Mouse (Mus musculus) MEL (cell line): ENCODE measurements at regions not wholly inside any gene's neighbourhood (a gene's known extent, or its start where the extent isn't known, plus 50 kb on each side); places are given as distances from the start of the nearest gene placed in this dataset.

Experiments
- DNase-seq: peaks from one replicate; pipeline ENCODE4 v3.0.0; 2011; ENCODE audit warnings: low read depth, low spot score
- H3K27ac ChIP-seq: 2 replicates; pipeline ENCODE4 v1.5.1; 2012; ENCODE audit warnings: low read depth, mild to moderate bottlenecking, control low read depth, low read length, moderate library complexity; ENCODE audit not compliant: control insufficient read depth
- H3K27me3 ChIP-seq, 2 experiments: fragments of 150-350 bp in 1 of 2; sonication (generic) in 1 of 2; 2 replicates each; pipeline ENCODE4 v1.6.1; 2012; ENCODE audit warnings: low read length in 2 of 2, mild to moderate bottlenecking in 2 of 2, improper control_type of control experiment in 1 of 2, moderate library complexity in 1 of 2; ENCODE audit not compliant: insufficient read depth in 2 of 2, control insufficient read depth in 1 of 2
- H3K36me3 ChIP-seq, 2 experiments: 2 replicates each; pipeline ENCODE4 v1.6.1; 2012 to 2014; ENCODE audit warnings: low read length in 2 of 2, improper control_type of control experiment in 1 of 2, inconsistent platforms in 1 of 2, mild to moderate bottlenecking in 1 of 2; ENCODE audit not compliant: insufficient read depth in 2 of 2, control insufficient read depth in 1 of 2
- H3K4me1 ChIP-seq, 2 experiments: fragments of 150-350 bp in 1 of 2; sonication (generic) in 1 of 2; 2 replicates each; pipeline ENCODE4 v1.6.1; 2012; ENCODE audit warnings: low read length in 2 of 2, improper control_type of control experiment in 1 of 2, mild to moderate bottlenecking in 1 of 2; ENCODE audit not compliant: insufficient read depth in 2 of 2, control insufficient read depth in 1 of 2
- H3K4me3 ChIP-seq, 2 experiments: fragments of 150-350 bp in 1 of 2; sonication (generic) in 1 of 2; 2 replicates each; pipeline ENCODE4 v1.5.1; 2012; ENCODE audit warnings: low read depth in 2 of 2, low read length in 2 of 2, mild to moderate bottlenecking in 2 of 2, moderate library complexity in 2 of 2, control low read depth in 1 of 2, improper control_type of control experiment in 1 of 2; ENCODE audit not compliant: control insufficient read depth in 1 of 2, insufficient read depth in 1 of 2
- H3K79me2 ChIP-seq: 2 replicates; pipeline ENCODE4 v1.6.1; 2012; ENCODE audit warnings: mild to moderate bottlenecking, low read length, moderate library complexity; ENCODE audit not compliant: control insufficient read depth, poor library complexity, insufficient read depth
- H3K9ac ChIP-seq: 2 replicates; pipeline ENCODE4 v1.6.1; 2012; ENCODE audit warnings: low read depth, mild to moderate bottlenecking, control low read depth, low read length, moderate library complexity; ENCODE audit not compliant: control insufficient read depth, poor library complexity, severe bottlenecking
- H3K9me3 ChIP-seq: fragments of 150-350 bp; sonication (generic); replicated peaks from 2 replicates; pipeline ENCODE4 v1.6.1; 2012; ENCODE audit warnings: mild to moderate bottlenecking, low read length, improper control_type of control experiment, moderate library complexity; ENCODE audit not compliant: insufficient read depth
- BHLHE40 ChIP-seq: IDR thresholded peaks from 2 replicates; pipeline ENCODE4 v1.6.1; 2012; ENCODE audit warnings: low read depth, mild to moderate bottlenecking, inconsistent platforms, low read length, improper control_type of control experiment, borderline replicate concordance
- CHD1 ChIP-seq: IDR thresholded peaks from 2 replicates; pipeline ENCODE4 v1.6.1; 2012; ENCODE audit warnings: low read depth, mild to moderate bottlenecking, inconsistent platforms, low read length, improper control_type of control experiment
- CTCF ChIP-seq, 3 experiments: IDR thresholded peaks in 2 of 3; conservative IDR thresholded peaks in 1 of 3; 2 replicates each; pipeline ENCODE4 v1.5.1; 2011 to 2012; ENCODE audit warnings: low read length in 3 of 3, low read depth in 2 of 3, mild to moderate bottlenecking in 2 of 3, improper control_type of control experiment in 1 of 3, inconsistent platforms in 1 of 3, mixed read lengths in 1 of 3, moderate library complexity in 1 of 3; ENCODE audit not compliant: control insufficient read depth in 1 of 3, insufficient read depth in 1 of 3, poor library complexity in 1 of 3, severe bottlenecking in 1 of 3
- E2F4 ChIP-seq: IDR thresholded peaks from 2 replicates; pipeline ENCODE4 v1.6.1; 2011; ENCODE audit warnings: low read depth, low read length, improper control_type of control experiment, borderline replicate concordance
- EP300 ChIP-seq, 2 experiments: IDR thresholded peaks; 2 replicates each; pipeline ENCODE4 v1.6.1; 2011; ENCODE audit warnings: improper control_type of control experiment in 2 of 2, low read length in 2 of 2, low read depth in 1 of 2, mild to moderate bottlenecking in 1 of 2
- ETS1 ChIP-seq: IDR thresholded peaks from 2 replicates; pipeline ENCODE4 v1.6.1; 2012; ENCODE audit warnings: low read depth, mild to moderate bottlenecking, inconsistent platforms, low read length, improper control_type of control experiment, moderate library complexity
- GABPA ChIP-seq: IDR thresholded peaks from 2 replicates; pipeline ENCODE4 v1.6.1; 2012; ENCODE audit warnings: low read depth, mild to moderate bottlenecking, inconsistent platforms, low read length, improper control_type of control experiment, moderate library complexity
- GATA1 ChIP-seq: IDR thresholded peaks from 2 replicates; pipeline ENCODE4 v1.6.1; 2011; ENCODE audit warnings: low read depth, low read length, improper control_type of control experiment
- HCFC1 ChIP-seq: IDR thresholded peaks from 2 replicates; pipeline ENCODE4 v1.6.1; 2012; ENCODE audit warnings: low read depth, mild to moderate bottlenecking, inconsistent platforms, low read length, improper control_type of control experiment, moderate library complexity
- KAT2A ChIP-seq: conservative IDR thresholded peaks from 2 replicates; pipeline ENCODE4 v1.6.1; 2012; ENCODE audit warnings: low read depth, low read length, improper control_type of control experiment, inconsistent platforms
- MAFK ChIP-seq: IDR thresholded peaks from 2 replicates; pipeline ENCODE4 v1.6.1; 2011; ENCODE audit warnings: low read depth, mild to moderate bottlenecking, low read length, improper control_type of control experiment, borderline replicate concordance
- MAX ChIP-seq: IDR thresholded peaks from 2 replicates; pipeline ENCODE4 v1.6.1; 2011; ENCODE audit warnings: low read length, improper control_type of control experiment
- MEF2A ChIP-seq: IDR thresholded peaks from 2 replicates; pipeline ENCODE4 v1.6.1; 2014; ENCODE audit warnings: low read depth, mild to moderate bottlenecking, inconsistent platforms, low read length, improper control_type of control experiment; ENCODE audit not compliant: poor library complexity, insufficient replicate concordance, severe bottlenecking; ENCODE audit errors: extremely low read depth
- MXI1 ChIP-seq: IDR thresholded peaks from 2 replicates; pipeline ENCODE4 v1.6.1; 2011; ENCODE audit warnings: mild to moderate bottlenecking, low read depth, low read length, improper control_type of control experiment
- NRF1 ChIP-seq: IDR thresholded peaks from 2 replicates; pipeline ENCODE4 v1.6.1; 2014; ENCODE audit warnings: low read depth, mild to moderate bottlenecking, inconsistent platforms, low read length, improper control_type of control experiment, moderate library complexity; ENCODE audit not compliant: poor library complexity, insufficient read depth, severe bottlenecking
- POLR2A ChIP-seq, 2 experiments: IDR thresholded peaks; 2 replicates each; pipeline ENCODE4 v1.6.1; 2011 to 2012; ENCODE audit warnings: low read length in 2 of 2, mild to moderate bottlenecking in 2 of 2, control low read depth in 1 of 2, improper control_type of control experiment in 1 of 2, low read depth in 1 of 2, moderate library complexity in 1 of 2; ENCODE audit not compliant: control insufficient read depth in 1 of 2, insufficient read depth in 1 of 2, poor library complexity in 1 of 2
- RAD21 ChIP-seq: IDR thresholded peaks from 2 replicates; pipeline ENCODE4 v1.6.1; 2011; ENCODE audit warnings: mild to moderate bottlenecking, low read depth, low read length, improper control_type of control experiment
- RCOR1 ChIP-seq: IDR thresholded peaks from 2 replicates; pipeline ENCODE4 v1.6.1; 2012; ENCODE audit warnings: low read depth, mild to moderate bottlenecking, inconsistent platforms, low read length, improper control_type of control experiment
- SIN3A ChIP-seq: IDR thresholded peaks from 2 replicates; pipeline ENCODE4 v1.6.1; 2012; ENCODE audit warnings: low read length, improper control_type of control experiment, inconsistent platforms
- TAL1 ChIP-seq: IDR thresholded peaks from 2 replicates; pipeline ENCODE4 v1.6.1; 2012; ENCODE audit warnings: mild to moderate bottlenecking, inconsistent platforms, low read length, moderate library complexity, mixed read lengths
- TBP ChIP-seq: IDR thresholded peaks from 2 replicates; pipeline ENCODE4 v1.8.0; 2011; ENCODE audit warnings: low read depth, low read length, improper control_type of control experiment
- TCF12 ChIP-seq: IDR thresholded peaks from 2 replicates; pipeline ENCODE4 v1.6.1; 2014; ENCODE audit warnings: low read depth, mild to moderate bottlenecking, inconsistent platforms, low read length, improper control_type of control experiment, moderate library complexity
- USF2 ChIP-seq, 2 experiments: IDR thresholded peaks; 2 replicates each; pipeline ENCODE4 v1.6.1; 2011 to 2012; ENCODE audit warnings: improper control_type of control experiment in 2 of 2, low read length in 2 of 2, borderline replicate concordance in 1 of 2, inconsistent platforms in 1 of 2, low read depth in 1 of 2, mild to moderate bottlenecking in 1 of 2; ENCODE audit not compliant: insufficient read depth in 1 of 2
- ZC3H11A ChIP-seq: IDR thresholded peaks from 2 replicates; pipeline ENCODE4 v1.6.1; 2012; ENCODE audit warnings: low read depth, mild to moderate bottlenecking, inconsistent platforms, low read length, improper control_type of control experiment
- ZMIZ1 ChIP-seq: IDR thresholded peaks from 2 replicates; pipeline ENCODE4 v1.6.1; 2012; ENCODE audit warnings: low read depth, mild to moderate bottlenecking, inconsistent platforms, low read length, improper control_type of control experiment, moderate library complexity

DNA sequence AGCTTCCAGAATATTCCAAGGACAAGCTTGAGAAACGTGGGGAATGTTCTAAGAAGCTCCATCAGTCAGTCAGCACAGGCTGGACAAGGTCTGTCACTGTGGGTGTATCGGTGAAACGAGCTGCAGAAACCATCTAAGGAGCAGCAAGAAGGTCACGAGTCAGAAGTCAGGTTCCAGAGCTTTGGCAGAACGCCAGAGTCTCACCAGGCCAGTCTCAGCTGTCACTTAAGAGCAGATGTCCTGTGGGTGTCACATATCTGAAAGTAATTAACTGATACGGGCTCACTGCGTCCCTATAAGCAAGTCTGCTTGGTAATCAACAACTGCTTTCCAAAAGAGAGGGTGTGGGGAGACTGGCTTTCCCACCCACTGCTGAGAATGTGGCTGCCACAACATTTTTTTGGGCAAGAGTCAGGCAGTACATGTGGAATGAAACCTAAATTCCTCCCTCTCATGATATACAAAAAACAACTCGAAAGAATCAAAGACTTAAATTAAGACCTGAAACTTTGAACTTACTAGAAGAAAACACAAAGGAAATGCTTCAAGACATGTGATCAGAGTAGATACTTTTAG lies 72.6 kb upstream of the Fzd7 start:
- Histone ChIP-seq H3K4me3 (0 out of 4 replicates have a peak overlapping the region, but pooled peaks of 1 of the 2 experiments have one; percentile 29), H3K27ac (no peak overlapping the region), H3K9me3 (no peaks in the 10 kb centered on the region)
- TF ChIP-seq KAT2A (no peak), E2F4 (no peak), MAFK (no peak), TCF12 (0 out of 2 replicates have a peak, but pooled peaks have one; percentile 16), ETS1 (peak; percentile 83), NRF1 (no peak), TBP (no peak), MXI1 (no peak), EP300 (IDR thresholded peaks at IDR 0.05; ENCODE audit: low read depth in 1 of 2, low read length in 2 of 2) (peak; percentile 16 to 41; a peak in 2 of 4 replicates), USF2 (IDR thresholded peaks at IDR 0.05; ENCODE audit: borderline replicate concordance in 1 of 2, insufficient read depth in 1 of 2, low read depth in 1 of 2, low read length in 2 of 2) (no peak), BHLHE40 (peak; percentile 56; the same call in 1 of the 2 replicates), CTCF (IDR thresholded peaks at IDR 0.05 in 2 of 3, conservative IDR thresholded peaks at IDR 0.05 in 1 of 3; ENCODE audit: control insufficient read depth in 1 of 3, insufficient read depth in 1 of 3, low read depth in 2 of 3, low read length in 3 of 3, poor library complexity in 1 of 3, severe bottlenecking in 1 of 3) (no peak)
- TF ChIP-seq, all 39 proteins: peak for 4
- DNase-seq: peak; percentile 53
- peaks cover 0 to 7% of the 10 kb centered on the region in 2 experiments; a peak in 2 of 4 replicates for H3K36me3 ChIP-seq
- H3K79me2 ChIP-seq: no peaks in the 10 kb centered on the region
- no peaks in the 10 kb centered on the region; a peak in 1 of 4 replicates for H3K27me3 ChIP-seq
- H3K9ac ChIP-seq: no peak overlapping the region
- peaks cover 5 to 19% of the 10 kb centered on the region in 2 experiments for H3K4me1 ChIP-seq

DNA sequence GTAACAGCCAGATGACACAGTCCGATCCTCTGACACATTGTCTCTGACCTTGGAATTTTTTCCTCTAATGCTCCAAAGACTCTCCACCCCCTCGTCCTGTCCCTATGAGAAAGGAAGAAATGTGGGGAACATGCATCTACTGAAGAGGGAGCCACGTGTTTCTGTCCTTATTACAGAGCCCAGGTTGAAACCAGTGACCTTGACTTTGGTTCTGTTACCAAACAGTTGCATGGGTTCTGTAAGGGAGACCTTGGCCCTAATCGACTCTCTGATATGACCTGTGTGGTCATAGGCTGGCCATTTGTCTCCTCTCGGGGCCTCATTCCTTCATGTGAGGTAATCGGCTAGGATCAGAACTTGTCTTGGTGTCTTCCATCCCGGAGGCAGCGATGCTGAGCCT lies 69.0 kb upstream of the Fzd7 start:
- no peak overlapping the region for H3K27ac ChIP-seq
- no peaks in the 10 kb centered on the region for H3K9me3 ChIP-seq

More for the DNA sequence above, 69.0 kb upstream of the Fzd7 start:
- Histone ChIP-seq H3K27me3 (peaks cover 0 to 2% of the 10 kb centered on the region in 2 experiments; a peak in 1 of 4 replicates), H3K9ac (no peak overlapping the region), H3K4me1 (peaks cover 5 to 19% of the 10 kb centered on the region in 2 experiments), H3K36me3 (peaks cover 0 to 7% of the 10 kb centered on the region in 2 experiments; a peak in 2 of 4 replicates), H3K79me2 (no peaks in the 10 kb centered on the region), H3K4me3 (no peak overlapping the region)
- no peak for DNase-seq
- TF ChIP-seq RCOR1 (no peak), MAX (no peak), CHD1 (no peak), USF2 (IDR thresholded peaks at IDR 0.05; ENCODE audit: borderline replicate concordance in 1 of 2, insufficient read depth in 1 of 2, low read depth in 1 of 2, low read length in 2 of 2) (no peak), MEF2A (no peak), ZMIZ1 (no peak), EP300 (IDR thresholded peaks at IDR 0.05; ENCODE audit: low read depth in 1 of 2, low read length in 2 of 2) (no peak), POLR2A (IDR thresholded peaks at IDR 0.05; ENCODE audit: control insufficient read depth in 1 of 2, insufficient read depth in 1 of 2, low read depth in 1 of 2, low read length in 2 of 2, poor library complexity in 1 of 2) (no peak), ZC3H11A (no peak), HCFC1 (no peak), RAD21 (no peak), GATA1 (no peak), TAL1 (no peak), MXI1 (no peak), SIN3A (no peak), GABPA (no peak), KAT2A (no peak)
